Mouse (Mus musculus): ENCODE results near the gene Smarcd1.

- TF ChIP-seq CTCF (IDR thresholded peaks at IDR 0.05; ENCODE audit: low read depth) (no peak), EP300 (optimal IDR thresholded peaks at IDR 0.05) (no peak)
Observed at GRCm38 (mm10) chr15:99717386-99718334, 15.7 kb downstream of the Smarcd1 start, which contains the start of gene Gpd1.
